Mouse (Mus musculus) liver, embryonic 16.5 days (tissue): ENCODE measurements around the gene Rbfox1. TPM values are rescaled to one million over a fixed set of nuclear protein-coding genes. Genes with fewer than 3 reads are reported as not detected.

Experiments
- ATAC-seq: fragments of 200-750 bp; cut with Nextera tagmentation; 2 replicates; pipeline ENCODE4 v1.8.0; 2017; ENCODE audit warnings: low read depth, mild to moderate bottlenecking, moderate number of reproducible peaks, moderate library complexity
- H3K27ac ChIP-seq: fragments of 300-500 bp; sonication (generic); 2 replicates; pipeline ENCODE4 v1.5.1; 2014; ENCODE audit warnings: mild to moderate bottlenecking, low read length
- H3K27me3 ChIP-seq: fragments of 300-500 bp; sonication (generic); 2 replicates; pipeline ENCODE4 v1.6.1; 2014; ENCODE audit warnings: low read depth, low read length, mixed read lengths; ENCODE audit not compliant: control insufficient read depth, insufficient read depth
- H3K36me3 ChIP-seq: fragments of 300-500 bp; sonication (generic); 2 replicates; pipeline ENCODE4 v1.6.1; 2014; ENCODE audit warnings: mild to moderate bottlenecking; ENCODE audit not compliant: control insufficient read depth, insufficient read depth
- H3K4me1 ChIP-seq: fragments of 300-500 bp; sonication (generic); 2 replicates; pipeline ENCODE4 v1.6.1; 2014; ENCODE audit warnings: low read depth, low read length, mixed read lengths; ENCODE audit not compliant: control insufficient read depth
- H3K4me2 ChIP-seq: fragments of 300-500 bp; sonication (generic); 2 replicates; pipeline ENCODE4 v1.6.1; 2014; ENCODE audit warnings: low read depth, low read length, mixed read lengths
- H3K4me3 ChIP-seq: fragments of 300-500 bp; sonication (generic); 2 replicates; pipeline ENCODE4 v1.5.1; 2014; ENCODE audit warnings: low read depth, mild to moderate bottlenecking, low read length
- H3K9ac ChIP-seq: fragments of 300-500 bp; sonication (generic); 2 replicates; pipeline ENCODE4 v1.6.1; 2014; ENCODE audit warnings: low read depth, low read length
- H3K9me3 ChIP-seq: fragments of 300-500 bp; sonication (generic); replicated peaks from 2 replicates; pipeline ENCODE4 v1.6.1; 2016; ENCODE audit warnings: low read length; ENCODE audit not compliant: control insufficient read depth
- WGBS: fragments of 180-500 bp; shearing (Covaris S2); extraction: QIAGEN DNeasy Blood & Tissue Kit; methylation state at CpG from one replicate; pipeline ENCODE4 v1.1.7; 2014; ENCODE audit not compliant: insufficient replicate concordance; 5-methylcytosine and 5-hydroxymethylcytosine counted together
- polyA plus RNA-seq: library from polyadenylated mRNA; unstranded; fragments of >200 nt; fragmentation: Nextera tagmentation; extraction: Ambion mirVana; gene quantifications from 2 replicates; pipeline ENCODE4 v1.2.1, GENCODE M21; 2015

Rbfox1 gene
- polyA plus RNA-seq, 1 experiment from 2014 or later: 0.38 TPM

GRCm38 (mm10) chr16:6271596-6272370 is 386.6 kb downstream of the Rbfox1 start:
- ATAC-seq: no peak
- no peak overlapping the region for H3K27ac ChIP-seq

DNA sequence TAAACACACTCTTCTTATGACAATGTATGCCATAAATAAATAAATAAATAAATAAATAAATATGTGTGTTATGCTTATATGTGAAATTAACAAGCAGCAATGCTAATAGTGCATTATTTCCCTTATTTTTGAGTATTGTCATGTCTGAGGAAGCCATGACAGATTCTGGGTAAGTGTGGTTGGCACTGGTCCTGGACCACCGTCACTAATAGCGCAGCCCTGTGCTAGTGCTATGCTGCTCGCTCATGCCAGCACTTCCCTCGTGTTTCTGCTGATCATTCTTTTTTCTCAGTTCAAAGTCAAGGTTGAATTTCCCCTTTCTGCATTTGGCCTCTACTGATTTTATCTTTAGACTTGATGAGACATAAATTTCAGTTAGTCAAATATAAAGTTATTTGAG is 398.3 kb downstream of the Rbfox1 start:
- Histone ChIP-seq H3K4me1 (no peaks in the 10 kb centered on the region), H3K9ac (no peak overlapping the region), H3K27ac (no peak overlapping the region), H3K36me3 (no peaks in the 10 kb centered on the region), H3K4me2 (no peak overlapping the region), H3K9me3 (no peaks in the 10 kb centered on the region), H3K4me3 (no peak overlapping the region), H3K27me3 (no peaks in the 10 kb centered on the region)
- WGBS: 74% methylated on average over 4 of the region's 4 CpGs
- no peak for ATAC-seq

More at GRCm38 (mm10) chr16:6271596-6272370, 386.6 kb downstream of the Rbfox1 start:
- Histone ChIP-seq H3K27me3 (no peaks in the 10 kb centered on the region), H3K4me2 (no peak overlapping the region), H3K4me1 (no peaks in the 10 kb centered on the region), H3K36me3 (no peaks in the 10 kb centered on the region), H3K9me3 (no peaks in the 10 kb centered on the region), H3K9ac (no peak overlapping the region), H3K4me3 (no peak overlapping the region)
- WGBS: 42% methylated on average over 7 of the region's 7 CpGs

DNA sequence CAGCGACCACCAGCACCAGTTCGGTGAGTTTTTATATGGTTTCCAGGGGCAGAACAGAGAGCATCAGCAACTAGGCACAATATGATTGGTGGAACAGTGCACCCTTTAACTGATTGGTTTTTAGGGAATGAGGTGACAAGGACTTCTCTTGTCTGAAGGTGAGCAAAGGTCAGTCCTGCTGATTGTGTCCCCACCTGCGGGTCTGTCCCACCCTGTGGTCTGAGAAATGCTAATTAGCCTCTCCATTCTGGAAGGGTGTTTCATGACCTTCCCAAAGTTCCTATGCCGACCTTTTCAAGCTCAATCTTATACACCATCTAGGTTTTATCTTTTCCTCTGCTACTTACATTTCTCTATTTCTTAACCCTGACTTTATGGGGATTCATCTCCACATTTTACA is 399.2 kb downstream of the Rbfox1 start:
- H3K4me3 ChIP-seq: no peak overlapping the region
- H3K9ac ChIP-seq: no peak overlapping the region
- no peaks in the 10 kb centered on the region for H3K4me1 ChIP-seq
- WGBS: 47% methylated on average over 4 of the region's 4 CpGs
- H3K27me3 ChIP-seq: no peaks in the 10 kb centered on the region
- H3K36me3 ChIP-seq: no peaks in the 10 kb centered on the region
- H3K27ac ChIP-seq: no peak overlapping the region
- H3K4me2 ChIP-seq: no peak overlapping the region
- H3K9me3 ChIP-seq: no peaks in the 10 kb centered on the region
- no peak for ATAC-seq

DNA sequence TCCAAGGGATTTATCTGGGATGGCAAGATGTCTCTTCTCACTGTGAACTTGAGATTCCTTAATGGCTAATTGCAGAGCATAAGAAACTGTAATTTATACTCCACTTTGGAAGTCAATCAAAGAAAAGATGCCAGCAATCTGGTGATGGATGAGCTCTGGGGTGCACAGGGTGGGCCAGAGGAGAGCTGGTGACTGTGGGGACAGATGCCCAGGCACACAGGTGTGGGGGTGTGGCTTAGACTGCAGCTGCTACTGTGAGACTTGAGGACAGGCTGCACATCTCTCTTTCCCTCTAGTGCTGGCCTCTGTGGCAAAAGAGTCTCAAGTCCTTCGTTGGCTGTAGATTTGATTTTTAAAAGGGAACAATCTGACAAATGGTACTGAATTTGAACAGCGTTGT is 402.5 kb downstream of the Rbfox1 start:
- no peaks in the 10 kb centered on the region for H3K4me1 ChIP-seq
- H3K36me3 ChIP-seq: no peaks in the 10 kb centered on the region
- 56% methylated on average over 2 of the region's 2 CpGs for WGBS
- H3K4me3 ChIP-seq: no peak overlapping the region
- no peak for ATAC-seq
- no peak overlapping the region for H3K27ac ChIP-seq
- no peaks in the 10 kb centered on the region for H3K27me3 ChIP-seq
- no peak overlapping the region for H3K4me2 ChIP-seq
- no peaks in the 10 kb centered on the region for H3K9me3 ChIP-seq
- no peak overlapping the region for H3K9ac ChIP-seq

DNA sequence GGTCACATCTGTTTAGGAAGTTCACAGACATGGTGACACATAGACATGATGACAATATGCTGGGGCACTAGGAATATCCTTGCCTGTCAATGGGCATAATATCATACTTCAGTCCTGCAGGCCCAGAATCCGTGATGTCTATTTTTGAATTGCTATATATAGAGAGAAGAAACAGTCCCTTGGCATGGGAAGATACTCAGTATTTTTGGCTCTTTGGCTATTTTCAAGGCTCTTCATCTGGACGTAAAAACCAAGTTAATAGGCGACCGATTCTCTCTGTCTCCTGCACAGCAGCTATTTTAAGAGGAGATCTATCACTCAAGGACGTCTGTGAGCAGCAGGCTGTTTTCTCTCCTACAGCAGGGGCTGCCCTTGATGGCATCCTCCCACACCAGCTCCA is 415.0 kb downstream of the Rbfox1 start:
- H3K27ac ChIP-seq: no peak overlapping the region

DNA sequence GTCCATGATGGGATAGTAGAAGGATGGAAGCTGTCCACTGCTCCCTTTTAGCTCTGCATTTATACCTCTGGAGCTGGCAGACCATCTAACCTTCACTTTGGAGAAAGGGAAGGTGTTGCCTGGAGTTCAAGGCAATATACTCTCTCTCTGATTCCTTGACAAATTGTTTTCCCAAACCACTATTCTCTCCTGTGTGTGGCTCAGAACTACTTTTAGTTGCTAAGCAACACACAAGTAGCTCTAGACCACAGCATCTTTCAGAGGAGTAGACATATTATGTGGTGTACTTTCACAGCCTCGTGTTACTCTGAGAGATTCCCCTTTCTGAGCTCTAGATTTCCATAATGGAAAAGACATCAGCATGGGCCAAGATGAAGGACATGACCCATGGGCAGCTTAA is 417.9 kb downstream of the Rbfox1 start:
- no peak for ATAC-seq
- no peaks in the 10 kb centered on the region for H3K4me1 ChIP-seq
- 34% methylated on average over 1 of the region's 1 CpGs for WGBS
- H3K27ac ChIP-seq: no peak overlapping the region
- H3K9ac ChIP-seq: no peak overlapping the region
- H3K27me3 ChIP-seq: no peaks in the 10 kb centered on the region
- no peak overlapping the region for H3K4me3 ChIP-seq
- H3K4me2 ChIP-seq: no peak overlapping the region
- no peaks in the 10 kb centered on the region for H3K9me3 ChIP-seq
- no peaks in the 10 kb centered on the region for H3K36me3 ChIP-seq

More for the DNA sequence above, 415.0 kb downstream of the Rbfox1 start:
- H3K4me1 ChIP-seq: no peaks in the 10 kb centered on the region
- no peaks in the 10 kb centered on the region for H3K36me3 ChIP-seq
- ATAC-seq: no peak
- WGBS: 49% methylated on average over 5 of the region's 5 CpGs
- H3K27me3 ChIP-seq: no peaks in the 10 kb centered on the region
- H3K4me3 ChIP-seq: no peak overlapping the region
- no peak overlapping the region for H3K9ac ChIP-seq
- H3K9me3 ChIP-seq: no peaks in the 10 kb centered on the region
- no peak overlapping the region for H3K4me2 ChIP-seq

- H3K36me3 ChIP-seq: no peaks in the 10 kb centered on the region
- no peaks in the 10 kb centered on the region for H3K4me1 ChIP-seq
- no peak for ATAC-seq
- H3K27me3 ChIP-seq: no peaks in the 10 kb centered on the region
- H3K4me2 ChIP-seq: no peak overlapping the region
- H3K27ac ChIP-seq: no peak overlapping the region
- no peak overlapping the region for H3K9ac ChIP-seq
- no peaks in the 10 kb centered on the region for H3K9me3 ChIP-seq
- no peak overlapping the region for H3K4me3 ChIP-seq
Observed at GRCm38 (mm10) chr16:6309940-6310339, 424.8 kb downstream of the Rbfox1 start.

DNA sequence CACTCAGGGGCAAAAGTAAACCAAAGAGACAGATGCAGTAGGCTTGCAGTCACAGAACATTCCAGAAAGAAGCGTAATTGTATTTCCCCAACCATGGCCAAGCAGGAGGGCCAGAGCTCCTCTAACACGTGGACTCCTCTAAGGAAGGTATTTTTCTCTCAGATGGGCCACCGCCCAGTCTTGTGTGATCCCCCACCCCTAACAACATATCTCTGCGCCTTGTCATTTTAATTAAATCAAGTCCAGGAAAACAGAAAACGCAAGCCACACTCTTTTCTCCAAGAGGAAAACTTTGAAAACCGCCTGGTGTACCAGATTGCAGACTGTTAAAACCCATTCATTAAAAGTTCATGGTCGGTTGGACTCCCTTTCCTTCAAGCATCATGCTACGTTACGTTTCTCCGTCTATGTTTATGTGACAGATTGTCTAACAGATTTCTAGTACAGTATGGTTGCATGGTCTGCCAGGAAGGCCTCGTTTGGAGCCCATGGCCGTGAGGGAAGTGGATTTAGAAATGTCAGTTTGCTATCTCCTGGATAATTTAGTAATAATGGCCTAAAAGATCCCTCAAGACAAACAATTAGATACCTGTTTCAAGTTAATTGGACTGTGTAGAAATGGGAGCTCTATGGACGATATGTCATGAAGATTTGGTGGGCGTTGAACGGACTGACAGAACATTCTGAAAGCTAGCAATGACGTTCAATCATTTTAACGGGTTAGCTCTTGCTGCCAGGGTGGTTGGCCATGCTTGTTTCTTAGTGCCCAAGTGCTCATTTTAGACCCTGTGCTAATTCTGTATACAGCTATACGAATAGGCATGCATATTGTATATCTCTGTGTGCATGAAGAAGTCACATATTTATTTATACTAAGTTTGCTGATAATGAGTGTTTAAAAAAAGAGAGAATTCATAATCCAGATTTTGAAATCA is 425.9 kb downstream of the Rbfox1 start:
- Histone ChIP-seq H3K4me3 (no peak overlapping the region), H3K9ac (no peak overlapping the region), H3K36me3 (no peaks in the 10 kb centered on the region), H3K4me1 (no peaks in the 10 kb centered on the region), H3K27me3 (no peaks in the 10 kb centered on the region), H3K4me2 (no peak overlapping the region), H3K27ac (no peak overlapping the region), H3K9me3 (no peaks in the 10 kb centered on the region)
- no peak for ATAC-seq
- 69% methylated on average over 18 of the region's 18 CpGs for WGBS

GRCm38 (mm10) chr16:6313689-6314088 is 428.5 kb downstream of the Rbfox1 start:
- H3K9me3 ChIP-seq: no peaks in the 10 kb centered on the region
- H3K27ac ChIP-seq: no peak overlapping the region
- no peak overlapping the region for H3K9ac ChIP-seq
- H3K4me2 ChIP-seq: no peak overlapping the region
- no peak overlapping the region for H3K4me3 ChIP-seq
- H3K4me1 ChIP-seq: no peaks in the 10 kb centered on the region
- no peaks in the 10 kb centered on the region for H3K36me3 ChIP-seq
- WGBS: 63% methylated on average over 6 of the region's 6 CpGs
- ATAC-seq: no peak
- no peaks in the 10 kb centered on the region for H3K27me3 ChIP-seq
